Mouse (Mus musculus): Measurements from ENCODE around the gene Serpini1.
A peak's percentile ranks its signal among the peaks of the same experiment; 100 is the strongest.

Gene Serpini1

GRCm38 (mm10) chr3:75557292-75557691 lies at the start of gene Serpini1:
TSS of gene Serpini1 (plus strand) at chr3:75557547.
- DNase-seq: peak; percentile 90 to 91

- peak; percentile 14 to 17 for DNase-seq
Observed at GRCm38 (mm10) chr3:75517631-75518250, 39.6 kb upstream of the Serpini1 start.

GRCm38 (mm10) chr3:75521314-75521713 lies 36.0 kb upstream of the Serpini1 start:
- DNase-seq: no peak

GRCm38 (mm10) chr3:75522527-75522926 lies 34.8 kb upstream of the Serpini1 start:
- no peak for DNase-seq

- no peak for DNase-seq
Observed at GRCm38 (mm10) chr3:75531074-75531473, 26.3 kb upstream of the Serpini1 start.

- no peak for DNase-seq
Observed at GRCm38 (mm10) chr3:75534045-75534834, 23.1 kb upstream of the Serpini1 start.

- DNase-seq: no peak
Observed at GRCm38 (mm10) chr3:75541259-75541658, 16.1 kb upstream of the Serpini1 start.

GRCm38 (mm10) chr3:75542852-75543251 lies 14.5 kb upstream of the Serpini1 start:
- DNase-seq: no peak

GRCm38 (mm10) chr3:75544287-75544686 lies 13.1 kb upstream of the Serpini1 start:
- no peak for DNase-seq

GRCm38 (mm10) chr3:75551248-75551647 lies 6.1 kb upstream of the Serpini1 start:
- no peak for DNase-seq

- DNase-seq: no peak
Observed at GRCm38 (mm10) chr3:75556121-75556694, 1.1 kb upstream of the Serpini1 start.

- peak; percentile 100 for DNase-seq
Observed at GRCm38 (mm10) chr3:75556695-75557291, 554 bp upstream of the Serpini1 start, which contains the start of gene Pdcd10. TSS of gene Pdcd10 (minus strand) at chr3:75556856.

GRCm38 (mm10) chr3:75574074-75574473 lies 16.7 kb downstream of the Serpini1 start:
- no peak for DNase-seq

- no peak for DNase-seq
Observed at GRCm38 (mm10) chr3:75575582-75575981, 18.2 kb downstream of the Serpini1 start.

GRCm38 (mm10) chr3:75579352-75579751 lies 22.0 kb downstream of the Serpini1 start:
- DNase-seq: peak; percentile 10 to 13

- peak; percentile 68 to 80 for DNase-seq
Observed at GRCm38 (mm10) chr3:75583293-75583692, 25.9 kb downstream of the Serpini1 start.

- no peak for DNase-seq
Observed at GRCm38 (mm10) chr3:75584898-75585297, 27.6 kb downstream of the Serpini1 start.

GRCm38 (mm10) chr3:75611019-75611418 lies 53.7 kb downstream of the Serpini1 start:
- DNase-seq: no peak

GRCm38 (mm10) chr3:75624627-75625026 lies 67.3 kb downstream of the Serpini1 start:
- DNase-seq: no peak

- DNase-seq: no peak
Observed at GRCm38 (mm10) chr3:75630988-75631615, 73.8 kb downstream of the Serpini1 start.

GRCm38 (mm10) chr3:75633221-75633620 lies 75.9 kb downstream of the Serpini1 start:
- DNase-seq: no peak

- DNase-seq: no peak
Observed at GRCm38 (mm10) chr3:75633635-75634034, 76.3 kb downstream of the Serpini1 start.

GRCm38 (mm10) chr3:75635648-75636047 lies 78.3 kb downstream of the Serpini1 start:
- peak; percentile 76 to 79 for DNase-seq
